Mouse (Mus musculus): ENCODE data around the gene Scin.

Gene Scin

GRCm38 (mm10) chr12:40108143-40108542, 25.9 kb downstream of the Scin start:
- DNase-seq (ENCODE audit: low spot score in 2 of 2) = no peak

- DNase-seq (ENCODE audit: low spot score in 2 of 2) = no peak
Observed at GRCm38 (mm10) chr12:40106874-40107273, 27.2 kb downstream of the Scin start.

GRCm38 (mm10) chr12:40104750-40105149, 29.3 kb downstream of the Scin start:
- DNase-seq (ENCODE audit: low spot score in 2 of 2) = no peak

DNA sequence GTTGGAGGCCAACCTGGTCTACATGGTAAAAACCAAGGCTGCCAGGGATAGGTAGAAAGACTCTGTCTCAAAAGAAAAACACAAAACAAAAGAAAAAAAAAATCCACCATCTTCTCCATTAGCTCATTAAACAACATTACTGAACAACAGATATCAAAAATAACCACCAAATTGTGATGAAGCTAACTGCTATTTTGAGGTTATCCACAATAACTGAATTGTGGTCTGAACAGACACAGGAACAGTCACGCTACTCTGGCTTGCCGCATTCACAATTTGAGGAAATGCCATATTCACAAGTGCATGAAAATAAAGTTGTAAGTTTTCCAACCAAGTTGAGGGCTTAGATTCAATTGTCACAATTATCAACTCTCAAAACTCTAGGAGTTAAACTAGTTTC, 31.7 kb downstream of the Scin start:
- no peak for DNase-seq (ENCODE audit: low spot score in 2 of 2)

- DNase-seq (ENCODE audit: low spot score in 2 of 2) = no peak
Observed at GRCm38 (mm10) chr12:40099407-40099806, 34.6 kb downstream of the Scin start.

DNA sequence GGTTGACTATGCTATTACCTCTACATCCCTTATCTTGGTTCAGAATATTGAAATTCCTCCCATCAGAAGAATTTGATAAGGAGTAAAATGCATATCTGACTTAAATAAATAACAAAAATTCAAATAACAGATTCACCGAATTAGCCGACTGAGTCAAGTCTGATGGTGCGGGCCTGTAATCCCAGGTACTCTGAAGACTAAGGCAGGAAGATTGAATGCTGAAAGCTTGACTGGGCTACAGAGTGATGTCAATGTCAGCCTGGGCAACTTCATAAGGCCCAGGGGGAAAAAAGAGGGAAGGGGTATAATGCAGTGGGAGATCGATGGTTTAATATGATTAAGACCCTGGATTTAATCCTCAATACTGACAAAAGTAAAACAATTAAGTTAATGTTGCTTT, 36.6 kb downstream of the Scin start:
- DNase-seq (ENCODE audit: low spot score in 2 of 2) = no peak

- no peak for DNase-seq (ENCODE audit: low spot score in 2 of 2)
Observed at GRCm38 (mm10) chr12:40097023-40097422, 37.0 kb downstream of the Scin start.

DNA sequence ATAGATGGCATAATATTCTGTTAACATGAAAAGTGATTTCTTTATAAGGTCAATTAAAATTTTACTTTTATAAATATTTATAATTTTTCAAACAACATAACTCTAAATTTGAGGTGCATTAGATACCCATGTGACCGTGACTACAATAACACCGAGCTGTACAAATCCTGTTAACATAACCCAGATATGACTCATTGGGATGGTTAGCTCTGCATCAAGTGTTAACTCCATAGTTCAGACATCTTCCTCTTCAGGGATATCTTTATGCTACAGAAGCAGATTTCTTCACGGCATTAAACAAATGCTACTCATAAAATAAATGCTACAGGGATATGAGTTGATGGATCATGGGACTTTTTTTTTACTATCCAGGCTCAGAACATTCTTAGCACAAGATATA, 37.6 kb downstream of the Scin start:
- no peak for DNase-seq (ENCODE audit: low spot score in 2 of 2)

GRCm38 (mm10) chr12:40090017-40090416, 44.0 kb downstream of the Scin start:
- no peak for DNase-seq (ENCODE audit: low spot score in 2 of 2)

DNA sequence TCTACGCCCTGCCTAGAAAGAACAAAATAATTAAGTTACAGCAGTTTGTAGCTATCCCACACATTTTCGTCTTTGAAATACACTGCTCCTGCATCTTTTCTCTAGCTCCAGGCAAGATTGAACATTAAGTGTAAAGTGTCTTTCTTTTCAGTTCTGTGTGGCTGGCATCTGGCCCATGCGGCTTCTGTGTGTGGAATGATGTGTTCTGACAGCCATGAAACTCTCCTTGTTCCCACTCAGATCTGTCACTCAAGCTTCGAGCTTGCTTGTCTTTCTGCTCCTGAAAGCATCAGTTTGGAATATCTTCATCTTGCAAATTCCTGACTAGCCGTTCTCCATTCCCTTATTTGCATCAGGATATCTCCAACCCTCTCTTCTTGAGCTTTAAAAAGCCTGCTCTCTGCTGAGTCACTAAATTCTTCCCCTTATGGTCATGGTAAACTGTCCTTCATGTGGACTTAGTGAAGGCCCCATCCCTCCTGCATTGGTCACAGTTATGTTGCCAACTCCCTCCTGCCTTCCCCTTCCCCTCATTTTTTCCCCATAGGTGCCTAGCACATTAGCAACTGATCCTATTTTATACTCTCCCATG, 48.2 kb downstream of the Scin start:
- peak; percentile 66 to 73 for DNase-seq (ENCODE audit: low spot score in 2 of 2)

- DNase-seq (ENCODE audit: low spot score in 2 of 2) = no peak
Observed at GRCm38 (mm10) chr12:40082453-40083238, 51.4 kb downstream of the Scin start.

DNA sequence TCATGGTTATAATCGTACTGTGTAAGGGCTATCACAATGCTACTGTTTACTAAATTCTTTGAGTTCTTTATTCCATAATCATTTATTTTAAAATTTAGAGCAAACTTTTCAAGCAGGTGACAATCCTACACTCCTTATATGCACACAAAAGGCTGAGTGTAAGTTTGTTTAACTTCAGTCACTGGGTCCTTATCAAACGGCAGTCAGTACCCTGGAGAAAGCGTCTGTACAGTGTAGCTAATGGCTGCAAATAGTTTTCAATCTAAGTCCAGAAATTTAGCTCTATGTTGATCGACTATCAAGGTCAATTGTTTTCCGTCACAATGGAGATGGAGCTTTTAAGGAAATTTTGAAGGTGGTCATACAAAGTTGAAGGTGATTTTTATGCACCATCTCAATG, 52.0 kb downstream of the Scin start:
- no peak for DNase-seq (ENCODE audit: low spot score in 2 of 2)

- DNase-seq (ENCODE audit: low spot score in 2 of 2) = no peak
Observed at GRCm38 (mm10) chr12:40073660-40074059, 60.4 kb downstream of the Scin start.

GRCm38 (mm10) chr12:40047024-40047423, 87.0 kb downstream of the Scin start:
- no peak for DNase-seq (ENCODE audit: low spot score in 2 of 2)

GRCm38 (mm10) chr12:40043816-40044585, 90.0 kb downstream of the Scin start:
- DNase-seq (ENCODE audit: low spot score in 2 of 2) = peak in 1 of 2 experiments; percentile 29

GRCm38 (mm10) chr12:40040067-40040466, 94.0 kb downstream of the Scin start:
- DNase-seq (ENCODE audit: low spot score in 2 of 2) = peak in 1 of 2 experiments; percentile 24

GRCm38 (mm10) chr12:40037876-40038463, 96.1 kb downstream of the Scin start, which contains the start of gene Arl4a:
Gene Arl4a, minus strand, starts transcription at chr12:40038025.
- peak; percentile 92 to 93 for DNase-seq (ENCODE audit: low spot score in 2 of 2)

DNA sequence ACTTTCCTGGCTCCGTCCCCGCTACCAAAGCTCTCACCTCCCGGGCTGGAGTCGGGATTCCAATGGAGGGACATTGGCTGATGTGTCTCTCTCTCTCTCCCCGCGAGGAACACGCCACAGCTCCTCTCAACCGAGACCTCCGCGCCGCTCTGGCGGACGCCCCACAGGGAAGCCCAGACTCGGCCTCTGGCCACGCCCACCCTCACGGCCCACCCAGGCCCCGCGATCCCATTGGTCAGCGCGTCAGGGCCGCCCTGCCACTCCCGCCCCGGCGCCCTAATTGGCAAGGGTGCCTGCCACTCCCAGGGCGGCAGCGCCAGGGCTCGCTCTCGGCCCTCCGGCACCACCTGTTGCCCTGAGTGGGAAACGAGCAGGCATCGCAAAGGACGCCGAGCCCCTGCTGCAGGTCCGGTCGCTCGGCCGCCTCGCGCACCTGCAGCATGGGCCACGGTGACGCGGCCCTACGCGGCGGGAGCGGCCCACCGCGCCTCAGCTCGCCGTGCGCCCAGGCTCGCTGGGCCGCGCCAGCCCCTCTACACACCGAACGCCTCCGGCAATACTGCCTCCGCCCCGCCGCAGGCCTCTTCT, 96.7 kb downstream of the Scin start:
- peak; percentile 98 to 99 for DNase-seq (ENCODE audit: low spot score in 2 of 2)

- DNase-seq (ENCODE audit: low spot score in 2 of 2) = peak in 1 of 2 experiments; percentile 25
Observed at GRCm38 (mm10) chr12:40036666-40037065, 97.4 kb downstream of the Scin start.

- no peak for DNase-seq (ENCODE audit: low spot score in 2 of 2)
Observed at GRCm38 (mm10) chr12:40035506-40035905, 98.5 kb downstream of the Scin start.

- DNase-seq (ENCODE audit: low spot score in 2 of 2) = no peak
Observed at GRCm38 (mm10) chr12:40029201-40029600, 104.8 kb downstream of the Scin start.

DNA sequence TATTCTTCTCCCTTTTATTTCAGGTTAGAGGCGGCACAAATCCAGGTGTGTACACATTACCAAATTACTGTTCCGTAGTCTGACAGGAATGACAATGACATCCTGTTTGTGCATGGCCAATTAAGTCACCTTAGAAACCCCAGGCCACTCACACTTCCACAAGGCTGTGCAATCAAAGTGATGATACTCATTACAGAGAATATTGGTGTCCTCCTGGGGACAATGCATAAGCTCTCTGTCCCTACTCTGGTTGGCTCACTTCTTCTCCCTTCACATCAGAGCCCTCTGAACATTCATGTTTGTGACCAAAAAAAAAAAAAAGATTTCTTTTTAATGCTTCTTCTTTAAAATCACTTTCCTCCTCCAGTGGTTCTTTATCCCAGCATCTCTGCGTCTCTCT, 106.2 kb downstream of the Scin start:
- DNase-seq (ENCODE audit: low spot score in 2 of 2) = no peak

All from right cerebral cortex, postnatal 10 days (tissue).